11 mouse cellular contexts compared by ENCODE assay signal in genomic region chr11:19917381-19918245, GRCm38 (mm10). TPM values are rescaled to one million over a fixed set of nuclear protein-coding genes. Genes with fewer than 3 reads are reported as not detected.
DNase-seq lines count a peak whose midpoint lies in the region; ATAC-seq and TF ChIP-seq lines count a peak whose summit lies in the region.
"Had no signal": no experiment of that assay in that cellular context is flagged by ENCODE, and none has a peak within 500 bp of the region (broad histone marks: within the 10 kb centered on the region; RNA-seq: fewer than 3 reads in every experiment).

No protein-coding gene starts in this region.

- 0 out of 2 replicates have a peak, but pooled peaks cover 4% of the 10 kb centered on the region for H3K9me3 ChIP-seq in heart, embryonic 13.5 days
- H3K9me3 ChIP-seq in lung, postnatal 0 days (ENCODE audit: low read length): no peaks in the 10 kb centered on the region
- H3K9me3 ChIP-seq: liver, embryonic 15.5 days; neural tube, embryonic 15.5 days had no signal

- H3K4me2 ChIP-seq in heart, embryonic 13.5 days: peak overlapping the region; percentile 49
- no peak overlapping the region for H3K4me2 ChIP-seq in lung, postnatal 0 days (replicated peaks; ENCODE audit: low read depth, low read length)
- H3K4me2 ChIP-seq: liver, embryonic 15.5 days; neural tube, embryonic 15.5 days had no signal

- H3K36me3 ChIP-seq in heart, embryonic 13.5 days: no peaks in the 10 kb centered on the region
- H3K36me3 ChIP-seq in lung, postnatal 0 days (ENCODE audit: insufficient read depth, low read length): no peaks in the 10 kb centered on the region
- H3K36me3 ChIP-seq: liver, embryonic 15.5 days; neural tube, embryonic 15.5 days had no signal

- H3K27me3 ChIP-seq in heart, embryonic 13.5 days (replicated peaks): peaks cover 6% of the 10 kb centered on the region
- no peaks in the 10 kb centered on the region for H3K27me3 ChIP-seq in lung, postnatal 0 days (replicated peaks; ENCODE audit: insufficient read depth, low read length)
- H3K27me3 ChIP-seq: neural tube, embryonic 15.5 days had no signal

- 23% methylated on average over 9 of the region's 9 CpGs for WGBS in heart, embryonic 13.5 days
- 59% methylated on average over 9 of the region's 9 CpGs for WGBS in lung, postnatal 0 days

- TF ChIP-seq CTCF in lung, postnatal 0 days (IDR thresholded peaks at IDR 0.05): no peak

- no peak for DNase-seq in heart, adult 8-10 months (ENCODE audit: low spot score)
- DNase-seq in ovary, postnatal 10 days (ENCODE audit: low spot score): peak; percentile 27
- no peak for DNase-seq in ovary, adult 18-20 months (ENCODE audit: low spot score)
- peak; percentile 43 to 62 for DNase-seq in cerebellum, postnatal 36 days
- DNase-seq in lung, postnatal 0 days (ENCODE audit: low spot score): no peak
- DNase-seq in MN1 (ENCODE audit: low spot score): no peak
- DNase-seq in left cerebral cortex, adult 8-10 months (ENCODE audit: low spot score in 2 of 2): no peak
- DNase-seq: embryo, embryonic 11 days had no signal

- H3K27ac ChIP-seq in heart, embryonic 13.5 days (replicated peaks): no peak overlapping the region
- H3K27ac ChIP-seq in lung, postnatal 0 days (ENCODE audit: low read length): no peak overlapping the region
- H3K27ac ChIP-seq: liver, embryonic 15.5 days; neural tube, embryonic 15.5 days had no signal

- TF ChIP-seq EP300 in lung, postnatal 0 days (IDR thresholded peaks at IDR 0.05): no peak

- peaks cover 39% of the 10 kb centered on the region for H3K4me1 ChIP-seq in heart, embryonic 13.5 days
- H3K4me1 ChIP-seq in lung, postnatal 0 days (ENCODE audit: insufficient read depth, low read depth, low read length): no peaks in the 10 kb centered on the region

- no peak for ATAC-seq in heart, embryonic 13.5 days (ENCODE audit: extremely low read depth, insufficient number of reproducible peaks, low FRiP score, low TSS enrichment)
- no peak for ATAC-seq in lung, postnatal 0 days

- no peak overlapping the region for H3K4me3 ChIP-seq in heart, embryonic 13.5 days
- H3K4me3 ChIP-seq in lung, postnatal 0 days (ENCODE audit: low read depth, low read length): no peak overlapping the region
- H3K4me3 ChIP-seq: liver, embryonic 15.5 days; neural tube, embryonic 15.5 days had no signal

- peak overlapping the region; percentile 33; the same call in 1 of the 2 replicates for H3K9ac ChIP-seq in heart, embryonic 13.5 days
- H3K9ac ChIP-seq in lung, postnatal 0 days (replicated peaks; ENCODE audit: low read depth): no peak overlapping the region
- H3K9ac ChIP-seq: liver, embryonic 15.5 days; neural tube, embryonic 15.5 days had no signal

RNA-seq across cellular contexts. Expression of gene Spred2, which starts 6.6 kb away (rescaled TPM):
- 4.2 and 4.3 TPM in 2 replicates for polyA plus RNA-seq in heart, embryonic 13.5 days (2015; fragmentation: Nextera tagmentation; extraction: Ambion mirVana)
- total RNA-seq in heart, adult 8-10 months (2022): 10 to 100 TPM; 17.0 to 20.7 (median 20.0) TPM
- 3.9 and 4.9 TPM in 2 replicates for polyA plus RNA-seq in lung, postnatal 0 days (2015; fragmentation: Nextera tagmentation; extraction: Ambion mirVana)
- total RNA-seq in left cerebral cortex, adult 8-10 months (2022): 10 to 100 TPM; 66.8 to 82.4 (median 72.3) TPM

Comparison
In these comparisons a context has a peak if more than half of its experiments do, and no peak if none do; other contexts are left out.
1. DNase-seq: peak in ovary, postnatal 10 days (single experiment) and cerebellum, postnatal 36 days (2 of 2); none in heart, adult 8-10 months (single experiment), ovary, adult 18-20 months (single experiment), lung, postnatal 0 days (single experiment), MN1 (single experiment) and left cerebral cortex, adult 8-10 months (0 of 2).